Mouse (Mus musculus): ENCODE data around the gene Klf15. TPM values are rescaled to one million over a fixed set of nuclear protein-coding genes. Genes with fewer than 3 reads are reported as not detected.

The Klf15 gene
- polyA plus RNA-seq, 1 experiment from 2014 or later: 3.1 TPM

DNA sequence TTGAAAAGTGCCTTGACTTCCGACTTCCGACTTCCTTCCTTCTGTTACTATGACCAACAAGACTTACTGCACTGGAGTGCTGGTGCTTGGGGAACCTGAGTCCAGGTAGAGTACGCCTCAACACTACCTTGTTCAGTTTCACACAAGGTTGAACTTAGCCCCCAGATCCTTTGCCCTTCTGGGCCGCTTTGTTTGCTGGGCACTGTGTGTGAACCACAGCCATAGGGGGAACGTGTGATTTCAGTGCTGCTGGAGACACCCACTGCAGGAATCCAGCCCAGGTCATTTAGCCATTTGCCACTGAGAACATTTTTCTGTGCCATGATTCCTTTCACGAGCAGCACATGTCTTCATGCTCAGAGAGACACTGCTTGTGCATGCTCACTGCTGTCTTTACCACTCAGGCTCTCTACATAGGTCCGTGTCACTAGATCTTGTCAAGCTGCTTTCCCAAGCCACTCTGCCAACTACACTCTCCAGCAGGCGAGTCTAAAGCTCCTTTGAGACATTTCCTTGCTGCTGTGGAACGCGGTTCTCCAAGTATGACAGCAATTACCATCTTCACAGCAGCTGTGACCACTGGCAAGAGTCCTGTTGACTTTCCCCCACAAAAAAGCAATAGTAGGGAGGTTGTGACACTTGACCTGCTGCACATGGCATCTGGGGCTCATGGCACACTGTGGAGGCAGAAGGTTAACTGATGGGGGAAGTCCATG lies 26.0 kb upstream of the Klf15 start:
- DNase-seq (ENCODE audit: low spot score): no peak
- H3K27me3 ChIP-seq (ENCODE audit: control insufficient read depth, insufficient read depth, low read length): no peaks in the 10 kb centered on the region
- no peaks in the 10 kb centered on the region for H3K4me1 ChIP-seq (ENCODE audit: control insufficient read depth, insufficient read depth, low read length)
- H3K27ac ChIP-seq (ENCODE audit: low read depth, low read length): no peak overlapping the region
- no peak for ATAC-seq (ENCODE audit: insufficient read depth, low FRiP score, low TSS enrichment)
- H3K4me2 ChIP-seq (ENCODE audit: low read depth): no peak overlapping the region
- no peak overlapping the region for H3K9ac ChIP-seq (ENCODE audit: low read length)
- no peak overlapping the region for H3K4me3 ChIP-seq (ENCODE audit: low read depth, low read length)
- no peaks in the 10 kb centered on the region for H3K9me3 ChIP-seq (ENCODE audit: control insufficient read depth, low read length)
- 84% methylated on average over 10 of the region's 10 CpGs for WGBS
- H3K36me3 ChIP-seq (ENCODE audit: control insufficient read depth, insufficient read depth, low read length): no peaks in the 10 kb centered on the region

DNA sequence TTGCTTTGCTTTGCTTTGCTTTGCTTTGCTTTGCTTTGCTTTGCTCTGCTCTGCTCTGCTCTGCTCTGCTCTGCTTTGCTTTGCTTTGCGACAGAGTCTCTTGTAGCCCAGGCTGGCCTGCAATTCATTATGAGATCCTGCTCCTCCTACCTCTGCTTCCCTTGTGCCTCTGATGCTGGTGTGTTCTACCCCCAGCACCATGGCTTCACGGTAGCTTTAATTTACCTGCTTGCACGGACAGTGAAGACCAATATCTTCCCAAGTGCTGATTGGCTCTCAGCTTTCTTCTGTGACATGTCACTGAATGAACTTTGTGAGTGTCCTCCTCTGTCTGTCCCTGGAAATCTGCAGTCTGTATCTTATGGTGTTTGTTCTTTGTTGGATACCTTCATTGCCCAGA lies 25.3 kb upstream of the Klf15 start:
- no peaks in the 10 kb centered on the region for H3K36me3 ChIP-seq (ENCODE audit: control insufficient read depth, insufficient read depth, low read length)
- no peak for DNase-seq (ENCODE audit: low spot score)
- no peak overlapping the region for H3K4me3 ChIP-seq (ENCODE audit: low read depth, low read length)
- H3K4me1 ChIP-seq (ENCODE audit: control insufficient read depth, insufficient read depth, low read length): no peaks in the 10 kb centered on the region
- WGBS: 93% methylated on average over 3 of the region's 3 CpGs
- no peak overlapping the region for H3K4me2 ChIP-seq (ENCODE audit: low read depth)
- ATAC-seq (ENCODE audit: insufficient read depth, low FRiP score, low TSS enrichment): no peak
- H3K9me3 ChIP-seq (ENCODE audit: control insufficient read depth, low read length): no peaks in the 10 kb centered on the region
- no peak overlapping the region for H3K9ac ChIP-seq (ENCODE audit: low read length)
- H3K27me3 ChIP-seq (ENCODE audit: control insufficient read depth, insufficient read depth, low read length): no peaks in the 10 kb centered on the region
- no peak overlapping the region for H3K27ac ChIP-seq (ENCODE audit: low read depth, low read length)

DNA sequence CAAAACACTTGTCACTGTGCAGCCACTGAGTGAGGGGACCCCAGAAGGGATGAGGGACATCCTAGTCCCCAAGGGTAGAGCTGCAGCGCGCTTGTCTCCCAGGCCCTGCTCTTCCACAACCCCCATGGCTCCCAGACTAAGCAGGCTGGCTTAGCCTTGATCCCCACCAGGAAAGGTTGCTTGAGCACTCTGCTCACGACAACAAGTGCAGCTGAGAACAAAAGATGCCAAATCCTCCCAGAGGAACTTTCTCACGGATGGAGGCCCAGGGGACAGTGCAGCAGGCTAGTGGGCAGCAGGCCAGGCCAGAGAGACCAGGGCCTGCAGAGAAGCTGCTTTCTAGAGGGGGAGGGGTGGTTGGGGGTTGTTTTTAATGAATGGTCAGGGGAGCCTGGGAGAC lies 15.5 kb upstream of the Klf15 start:
- no peak overlapping the region for H3K4me2 ChIP-seq (ENCODE audit: low read depth)
- DNase-seq (ENCODE audit: low spot score) (no peak), ATAC-seq (ENCODE audit: insufficient read depth, low FRiP score, low TSS enrichment) (no peak)
- H3K4me1 ChIP-seq (ENCODE audit: control insufficient read depth, insufficient read depth, low read length): no peaks in the 10 kb centered on the region
- H3K9ac ChIP-seq (ENCODE audit: low read length): no peak overlapping the region
- H3K36me3 ChIP-seq (ENCODE audit: control insufficient read depth, insufficient read depth, low read length): no peaks in the 10 kb centered on the region
- no peak overlapping the region for H3K4me3 ChIP-seq (ENCODE audit: low read depth, low read length)
- no peaks in the 10 kb centered on the region for H3K9me3 ChIP-seq (ENCODE audit: control insufficient read depth, low read length)
- H3K27ac ChIP-seq (ENCODE audit: low read depth, low read length): no peak overlapping the region
- no peaks in the 10 kb centered on the region for H3K27me3 ChIP-seq (ENCODE audit: control insufficient read depth, insufficient read depth, low read length)
- 52% methylated on average over 4 of the region's 4 CpGs for WGBS

DNA sequence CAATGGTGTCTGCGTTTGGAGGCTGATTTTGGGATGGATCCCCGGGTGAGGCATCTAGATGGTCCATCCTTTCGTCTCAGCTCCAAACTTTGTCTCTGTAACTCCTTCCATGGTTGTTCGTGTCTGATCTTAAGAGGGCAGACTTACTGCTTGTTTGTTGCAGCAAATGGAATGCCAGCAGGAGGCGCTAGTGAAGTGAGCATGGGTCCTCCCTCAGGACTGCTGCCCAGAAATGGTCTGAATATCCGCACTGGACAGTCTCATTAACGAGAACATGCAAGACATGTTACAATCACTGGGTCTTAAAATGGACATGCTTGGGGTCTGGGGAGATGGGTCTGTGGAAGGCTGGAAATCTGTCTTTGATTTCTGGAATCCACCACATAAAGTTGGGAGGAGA lies 12.2 kb upstream of the Klf15 start:
- H3K9me3 ChIP-seq (ENCODE audit: control insufficient read depth, low read length): no peaks in the 10 kb centered on the region
- no peak overlapping the region for H3K9ac ChIP-seq (ENCODE audit: low read length)
- no peaks in the 10 kb centered on the region for H3K36me3 ChIP-seq (ENCODE audit: control insufficient read depth, insufficient read depth, low read length)
- WGBS: 38% methylated on average over 7 of the region's 7 CpGs
- peak; percentile 70 for DNase-seq (ENCODE audit: low spot score)
- H3K4me1 ChIP-seq (ENCODE audit: control insufficient read depth, insufficient read depth, low read length): no peaks in the 10 kb centered on the region
- H3K4me3 ChIP-seq (ENCODE audit: low read depth, low read length): no peak overlapping the region
- no peaks in the 10 kb centered on the region for H3K27me3 ChIP-seq (ENCODE audit: control insufficient read depth, insufficient read depth, low read length)
- H3K27ac ChIP-seq (ENCODE audit: low read depth, low read length): no peak overlapping the region
- H3K4me2 ChIP-seq (ENCODE audit: low read depth): no peak overlapping the region
- no peak for ATAC-seq (ENCODE audit: insufficient read depth, low FRiP score, low TSS enrichment)

DNA sequence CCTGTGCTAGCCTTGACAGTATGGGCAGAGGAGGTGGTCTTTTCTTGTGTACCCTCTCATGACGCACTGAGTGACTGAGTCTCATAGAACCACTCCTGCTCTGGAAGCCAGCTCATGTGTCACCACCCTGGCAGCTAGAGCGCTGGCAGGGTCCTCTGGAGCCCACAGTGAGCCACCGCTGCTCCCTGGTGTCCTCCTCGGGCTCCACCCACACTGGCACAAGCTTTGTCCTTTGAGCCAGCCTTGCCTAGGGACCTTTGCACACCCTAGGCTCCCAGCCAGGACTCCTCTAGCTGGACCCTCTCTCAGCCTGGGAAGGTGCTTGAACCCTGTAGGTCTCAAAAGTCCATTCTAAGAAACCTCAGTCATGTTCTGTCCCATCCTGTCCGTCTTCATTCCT lies 11.7 kb upstream of the Klf15 start:
- no peaks in the 10 kb centered on the region for H3K9me3 ChIP-seq (ENCODE audit: control insufficient read depth, low read length)
- H3K9ac ChIP-seq (ENCODE audit: low read length): no peak overlapping the region
- H3K27ac ChIP-seq (ENCODE audit: low read depth, low read length): no peak overlapping the region
- DNase-seq (ENCODE audit: low spot score) (no peak), ATAC-seq (ENCODE audit: insufficient read depth, low FRiP score, low TSS enrichment) (no peak)
- H3K27me3 ChIP-seq (ENCODE audit: control insufficient read depth, insufficient read depth, low read length): no peaks in the 10 kb centered on the region
- H3K4me1 ChIP-seq (ENCODE audit: control insufficient read depth, insufficient read depth, low read length): no peaks in the 10 kb centered on the region
- 86% methylated on average over 5 of the region's 5 CpGs for WGBS
- no peak overlapping the region for H3K4me3 ChIP-seq (ENCODE audit: low read depth, low read length)
- H3K36me3 ChIP-seq (ENCODE audit: control insufficient read depth, insufficient read depth, low read length): no peaks in the 10 kb centered on the region
- no peak overlapping the region for H3K4me2 ChIP-seq (ENCODE audit: low read depth)

DNA sequence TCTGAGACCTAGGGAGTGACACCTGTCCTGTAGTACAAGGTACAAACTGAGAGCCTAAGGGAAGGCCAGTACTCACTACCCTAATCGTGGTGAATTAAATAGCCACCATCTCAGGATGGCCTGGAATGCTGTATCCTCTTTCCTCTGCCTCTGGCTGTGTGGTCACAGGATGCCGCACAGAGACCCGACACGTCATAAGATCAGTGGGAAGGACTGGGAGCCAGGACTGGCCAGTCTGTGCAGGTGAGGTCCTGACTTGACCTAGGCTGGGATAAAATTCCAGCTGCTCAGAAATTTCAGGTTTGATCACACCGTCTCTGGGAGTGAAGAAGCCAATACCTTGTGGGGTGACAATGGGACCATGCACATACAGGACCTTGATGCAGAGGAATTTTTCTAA lies 10.9 kb upstream of the Klf15 start:
- no peaks in the 10 kb centered on the region for H3K9me3 ChIP-seq (ENCODE audit: control insufficient read depth, low read length)
- WGBS: 91% methylated on average over 5 of the region's 5 CpGs
- DNase-seq (ENCODE audit: low spot score) (no peak), ATAC-seq (ENCODE audit: insufficient read depth, low FRiP score, low TSS enrichment) (no peak)
- H3K9ac ChIP-seq (ENCODE audit: low read length): no peak overlapping the region
- H3K4me2 ChIP-seq (ENCODE audit: low read depth): no peak overlapping the region
- no peaks in the 10 kb centered on the region for H3K4me1 ChIP-seq (ENCODE audit: control insufficient read depth, insufficient read depth, low read length)
- no peak overlapping the region for H3K4me3 ChIP-seq (ENCODE audit: low read depth, low read length)
- H3K36me3 ChIP-seq (ENCODE audit: control insufficient read depth, insufficient read depth, low read length): no peaks in the 10 kb centered on the region
- H3K27ac ChIP-seq (ENCODE audit: low read depth, low read length): no peak overlapping the region
- H3K27me3 ChIP-seq (ENCODE audit: control insufficient read depth, insufficient read depth, low read length): no peaks in the 10 kb centered on the region

DNA sequence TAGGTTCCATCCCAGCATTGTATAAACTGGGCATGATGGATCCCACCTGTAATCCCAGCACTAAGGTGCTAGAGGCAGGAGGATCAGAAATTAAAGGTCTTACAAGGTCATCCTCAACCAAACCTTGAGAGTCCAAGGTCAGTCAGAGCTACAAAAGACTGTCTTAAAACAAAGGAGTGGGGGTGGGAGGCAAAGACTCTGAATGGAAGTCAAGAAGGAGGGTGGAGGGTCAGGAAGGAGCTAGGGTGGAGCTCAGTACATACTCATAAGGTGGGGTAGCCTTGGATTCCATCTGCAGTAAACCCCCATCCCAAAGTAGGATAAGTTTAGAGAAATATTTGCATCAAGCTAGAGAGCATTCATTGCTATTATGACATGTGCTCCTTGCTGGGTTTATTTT lies 9.8 kb upstream of the Klf15 start:
- Histone ChIP-seq H3K27ac (ENCODE audit: low read depth, low read length) (no peak overlapping the region), H3K27me3 (ENCODE audit: control insufficient read depth, insufficient read depth, low read length) (no peaks in the 10 kb centered on the region), H3K9ac (ENCODE audit: low read length) (no peak overlapping the region), H3K4me2 (ENCODE audit: low read depth) (no peak overlapping the region), H3K4me1 (ENCODE audit: control insufficient read depth, insufficient read depth, low read length) (no peaks in the 10 kb centered on the region), H3K4me3 (ENCODE audit: low read depth, low read length) (no peak overlapping the region), H3K36me3 (ENCODE audit: control insufficient read depth, insufficient read depth, low read length) (no peaks in the 10 kb centered on the region), H3K9me3 (ENCODE audit: control insufficient read depth, low read length) (no peaks in the 10 kb centered on the region)
- DNase-seq (ENCODE audit: low spot score) (no peak), ATAC-seq (ENCODE audit: insufficient read depth, low FRiP score, low TSS enrichment) (no peak)

DNA sequence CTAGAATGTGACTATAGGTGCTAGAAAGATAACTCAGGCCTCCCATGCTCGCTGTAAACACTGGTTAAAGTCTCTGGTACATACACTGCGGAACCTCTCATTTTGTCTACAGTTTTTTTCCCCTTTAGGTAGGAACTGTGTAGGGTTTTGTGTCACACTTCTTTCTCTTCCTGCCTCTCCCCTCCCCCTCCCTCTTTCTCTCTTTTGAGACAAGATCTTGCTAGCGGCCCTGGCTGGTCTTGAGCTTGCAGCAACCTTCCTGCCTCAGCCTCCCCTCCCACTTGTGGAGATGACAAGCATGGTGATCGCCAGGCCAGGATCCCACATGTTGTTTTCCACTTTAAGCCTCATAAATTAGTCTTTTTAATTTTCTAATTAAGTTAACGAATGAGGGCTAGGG lies 8.6 kb upstream of the Klf15 start:
- 84% methylated on average over 5 of the region's 5 CpGs for WGBS
- ATAC-seq (ENCODE audit: insufficient read depth, low FRiP score, low TSS enrichment) (no peak), DNase-seq (ENCODE audit: low spot score) (no peak)

DNA sequence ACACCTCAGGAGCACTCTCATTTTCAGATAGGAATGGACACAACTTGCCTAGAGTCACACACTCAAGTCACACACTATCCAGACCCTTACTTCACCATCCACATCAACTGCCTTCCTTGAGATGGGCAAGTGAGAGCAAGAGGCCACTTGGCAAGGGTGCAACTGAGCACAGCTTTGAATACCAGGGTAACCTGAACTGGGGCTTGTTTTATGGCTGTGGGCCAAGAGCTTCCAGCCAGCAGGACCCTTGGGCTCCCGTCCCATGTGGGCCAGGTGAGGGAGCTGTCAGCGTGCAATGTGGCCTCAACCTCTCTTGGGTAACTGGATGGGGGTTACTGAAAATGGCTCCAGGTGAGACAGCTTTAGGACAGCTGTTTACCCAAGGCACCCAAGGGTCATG lies 5.0 kb upstream of the Klf15 start:
- Histone ChIP-seq H3K27me3 (ENCODE audit: control insufficient read depth, insufficient read depth, low read length) (peaks cover 9% of the 10 kb centered on the region), H3K27ac (ENCODE audit: low read depth, low read length) (no peak overlapping the region), H3K4me2 (ENCODE audit: low read depth) (no peak overlapping the region), H3K9ac (ENCODE audit: low read length) (no peak overlapping the region), H3K4me1 (ENCODE audit: control insufficient read depth, insufficient read depth, low read length) (peaks cover 5% of the 10 kb centered on the region; the same call in 1 of the 2 replicates), H3K9me3 (ENCODE audit: control insufficient read depth, low read length) (no peaks in the 10 kb centered on the region), H3K4me3 (ENCODE audit: low read depth, low read length) (no peak overlapping the region), H3K36me3 (ENCODE audit: control insufficient read depth, insufficient read depth, low read length) (no peaks in the 10 kb centered on the region)
- ATAC-seq (ENCODE audit: insufficient read depth, low FRiP score, low TSS enrichment): no peak
- no peak for DNase-seq (ENCODE audit: low spot score)
- WGBS: 80% methylated on average over 2 of the region's 2 CpGs

More for the DNA sequence above, 8.6 kb upstream of the Klf15 start:
- no peaks in the 10 kb centered on the region for H3K36me3 ChIP-seq (ENCODE audit: control insufficient read depth, insufficient read depth, low read length)
- no peaks in the 10 kb centered on the region for H3K9me3 ChIP-seq (ENCODE audit: control insufficient read depth, low read length)
- H3K4me3 ChIP-seq (ENCODE audit: low read depth, low read length): no peak overlapping the region
- H3K4me1 ChIP-seq (ENCODE audit: control insufficient read depth, insufficient read depth, low read length): no peaks in the 10 kb centered on the region
- H3K27ac ChIP-seq (ENCODE audit: low read depth, low read length): no peak overlapping the region
- no peak overlapping the region for H3K4me2 ChIP-seq (ENCODE audit: low read depth)
- no peak overlapping the region for H3K9ac ChIP-seq (ENCODE audit: low read length)
- H3K27me3 ChIP-seq (ENCODE audit: control insufficient read depth, insufficient read depth, low read length): no peaks in the 10 kb centered on the region

Measured in neural tube, embryonic 11.5 days (tissue).